Mouse (Mus musculus) heart, adult 18-20 months (tissue): ENCODE results near the gene Syt8. TPM values are rescaled to one million over a fixed set of nuclear protein-coding genes. Genes with fewer than 3 reads are reported as not detected.
"Not testable (repeated sequence)": the region's sequence is repeated elsewhere in the genome, so short reads cannot be mapped to it uniquely, and the experiment has no call there.

Experiments
- DNase-seq, 2 experiments: peaks; one replicate each; pipeline ENCODE4 v3.0.0; 2021 to 2022; ENCODE audit warnings: mixed read lengths in 1 of 2
- long read RNA-seq, 2 experiments: library from polyadenylated mRNA; stranded (forward); transcript quantifications; one replicate each; pipeline ENCODE4 v2.0.0; 2021
- total RNA-seq, 2 experiments: library from RNA; stranded (reverse); gene quantifications; 2 replicates each; pipeline ENCODE4 v1.2.3; 2021

Gene Syt8
- not detected for total RNA-seq
- long read RNA-seq, experiment 1 = 0 reads
- long read RNA-seq, experiment 2 = 0 reads

DNA sequence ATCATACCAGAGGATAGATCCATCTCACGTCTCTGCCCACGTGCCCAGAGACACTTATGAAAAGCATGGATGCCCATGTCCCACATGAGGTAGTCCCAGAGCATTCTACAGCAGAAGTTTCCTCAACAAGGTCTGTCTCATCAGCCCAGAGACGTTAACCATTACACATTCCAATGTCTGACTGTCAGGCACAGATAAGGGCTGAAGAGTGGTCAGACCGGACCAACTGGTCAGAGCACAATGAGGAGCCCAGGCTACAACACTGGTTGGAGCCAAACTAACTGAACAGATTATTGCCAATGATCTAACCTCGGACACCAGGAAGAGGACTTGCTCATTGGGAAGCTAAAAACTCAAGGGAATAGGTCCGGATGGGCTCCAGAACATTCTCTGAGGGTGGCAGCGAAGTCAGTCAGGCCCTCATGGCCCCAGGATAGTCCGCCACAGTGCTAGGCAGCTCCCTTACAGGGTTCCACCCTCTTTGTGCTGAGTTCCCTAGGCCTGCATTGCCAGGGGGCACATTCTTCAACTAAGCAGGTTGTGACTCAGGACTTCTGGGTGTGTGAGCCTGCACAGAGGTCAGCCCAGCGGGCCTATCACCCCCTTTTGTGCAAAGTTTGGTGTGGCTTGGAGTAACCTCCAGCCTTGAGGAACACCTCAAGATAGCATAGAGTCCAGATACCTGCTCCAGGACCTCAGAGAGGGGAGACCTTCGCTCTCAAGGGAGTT lies at the start of gene Syt8:
Gene Syt8 (plus strand): TSS at position 714 of the 729 bp plus-strand sequence.
- DNase-seq = no peak

- DNase-seq = no peak
Observed at GRCm38 (mm10) chr7:142385742-142386403, 48.8 kb upstream of the Syt8 start.

DNA sequence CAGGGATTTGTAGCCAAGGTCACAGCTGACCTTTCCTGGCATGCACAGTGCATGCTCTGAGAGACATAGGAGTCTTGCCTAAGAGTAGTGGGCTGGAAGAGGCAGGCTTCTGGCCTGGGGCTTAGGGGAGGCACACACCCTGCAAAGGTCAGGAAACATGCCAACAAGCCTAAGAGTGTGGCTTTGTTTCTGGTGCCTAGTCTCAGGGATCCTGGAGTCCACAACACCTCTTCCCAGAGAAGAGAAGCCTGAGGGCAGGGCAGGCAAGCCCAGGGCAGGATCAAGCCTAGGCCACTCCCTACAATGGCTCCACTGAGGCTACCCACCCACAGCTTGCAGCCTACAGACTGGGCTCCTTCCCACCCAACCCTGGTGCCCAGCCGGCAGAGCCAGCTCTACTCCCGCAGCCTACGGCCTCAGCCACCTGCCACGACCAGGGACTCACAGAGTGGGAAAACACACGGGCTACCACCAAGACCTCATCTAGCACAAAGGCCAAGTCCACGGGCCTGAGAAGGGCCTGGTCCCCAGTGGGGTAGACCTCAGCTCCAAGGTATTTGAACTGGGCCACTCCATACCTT lies 47.9 kb upstream of the Syt8 start:
- peak in 1 of 2 experiments; percentile 55 for DNase-seq

- DNase-seq = peak; percentile 98 to 99
Observed at GRCm38 (mm10) chr7:142387419-142388148, 47.1 kb upstream of the Syt8 start, which contains the start of gene Ctsd. Ctsd (minus strand) TSS chr7:142388038.

DNA sequence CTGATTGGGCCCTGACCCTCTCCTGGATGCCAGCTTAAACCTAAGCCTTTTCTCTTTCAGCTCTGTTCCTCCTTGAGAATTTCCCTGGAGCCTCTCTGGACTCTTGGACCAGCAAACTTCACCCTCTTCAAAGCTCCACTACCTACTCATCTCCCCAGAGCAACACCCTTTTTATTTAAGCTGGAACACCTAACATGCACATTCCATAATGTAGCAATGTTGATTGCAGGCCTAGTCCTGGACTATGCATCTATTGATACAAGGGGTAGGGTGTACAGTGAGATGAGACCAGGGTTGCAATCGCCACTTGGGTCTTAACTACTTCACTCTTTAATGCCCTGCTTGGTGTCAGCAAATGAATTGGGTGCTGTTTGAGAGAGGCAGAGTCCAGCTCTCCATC lies 46.5 kb upstream of the Syt8 start:
- no peak for DNase-seq

- no peak for DNase-seq
Observed at GRCm38 (mm10) chr7:142388740-142389139, 45.9 kb upstream of the Syt8 start.

- no peak for DNase-seq
Observed at GRCm38 (mm10) chr7:142389961-142390650, 44.5 kb upstream of the Syt8 start.

DNA sequence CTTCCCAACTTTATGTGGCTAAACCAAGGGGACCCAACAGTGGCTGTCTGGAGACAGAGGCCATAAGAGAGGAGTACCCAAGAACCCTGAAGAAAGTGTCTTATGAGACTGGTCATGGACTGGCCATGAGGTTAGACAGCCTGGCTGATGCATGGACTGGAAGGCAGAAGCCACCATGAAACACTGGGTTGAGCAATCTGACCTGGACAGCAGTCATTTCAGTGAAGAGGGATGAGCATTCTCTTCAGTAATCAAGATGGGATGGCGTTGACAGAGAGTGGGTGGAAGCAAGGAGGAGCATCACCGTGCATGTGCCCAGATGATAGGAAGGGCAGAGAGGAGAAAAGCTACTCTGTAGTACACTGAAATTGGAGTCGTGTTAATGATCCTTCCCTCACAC lies 43.5 kb upstream of the Syt8 start:
- no peak for DNase-seq

DNA sequence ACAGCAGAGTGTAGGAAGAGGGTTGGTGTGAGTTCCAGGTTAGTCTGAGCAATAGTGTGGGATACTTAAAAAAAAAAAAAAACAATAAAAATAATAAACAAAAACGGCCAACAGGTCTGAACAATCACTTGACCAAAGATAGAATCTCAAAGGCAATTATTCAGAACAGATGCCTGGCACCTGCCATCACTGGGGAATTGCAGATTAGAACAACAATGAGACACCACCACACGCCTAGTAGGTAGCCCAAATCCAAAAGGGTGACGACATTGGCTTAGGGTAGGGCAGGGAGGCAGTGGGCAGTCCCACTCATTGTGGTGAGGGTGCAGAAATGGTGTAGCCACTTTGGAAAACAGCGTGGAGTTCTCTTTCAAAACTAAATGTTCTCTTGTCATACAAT lies 43.0 kb upstream of the Syt8 start:
- DNase-seq = no peak

GRCm38 (mm10) chr7:142393191-142393590 lies 41.5 kb upstream of the Syt8 start:
- DNase-seq = peak in 1 of 2 experiments; percentile 48

- DNase-seq = peak; percentile 39 to 63
Observed at GRCm38 (mm10) chr7:142394261-142395190, 40.1 kb upstream of the Syt8 start.

DNA sequence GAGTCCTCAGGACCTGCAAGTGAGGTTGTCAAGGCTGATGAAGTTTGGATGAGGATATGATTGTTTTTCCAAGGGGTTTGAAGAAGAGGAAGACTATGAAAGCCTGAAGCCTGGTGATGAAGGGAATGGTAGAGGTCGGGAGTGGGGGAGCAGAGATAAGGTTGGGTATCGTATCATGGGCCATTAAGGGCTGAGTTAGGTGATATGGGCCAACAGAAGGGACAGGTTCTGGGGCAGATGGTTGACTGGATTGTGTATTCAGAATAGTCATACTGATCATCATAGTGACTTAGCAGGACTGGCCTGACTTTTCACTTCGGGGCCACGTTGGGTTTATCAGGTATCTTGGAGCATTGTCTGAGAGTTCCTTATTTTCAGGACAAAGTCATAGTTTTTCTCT lies 39.2 kb upstream of the Syt8 start:
- no peak for DNase-seq

GRCm38 (mm10) chr7:142396611-142397010 lies 38.0 kb upstream of the Syt8 start:
- no peak for DNase-seq

GRCm38 (mm10) chr7:142398052-142398451 lies 36.6 kb upstream of the Syt8 start:
- peak in 1 of 2 experiments; percentile 74 for DNase-seq

- DNase-seq = peak in 1 of 2 experiments; percentile 42
Observed at GRCm38 (mm10) chr7:142399250-142399649, 35.4 kb upstream of the Syt8 start.

DNA sequence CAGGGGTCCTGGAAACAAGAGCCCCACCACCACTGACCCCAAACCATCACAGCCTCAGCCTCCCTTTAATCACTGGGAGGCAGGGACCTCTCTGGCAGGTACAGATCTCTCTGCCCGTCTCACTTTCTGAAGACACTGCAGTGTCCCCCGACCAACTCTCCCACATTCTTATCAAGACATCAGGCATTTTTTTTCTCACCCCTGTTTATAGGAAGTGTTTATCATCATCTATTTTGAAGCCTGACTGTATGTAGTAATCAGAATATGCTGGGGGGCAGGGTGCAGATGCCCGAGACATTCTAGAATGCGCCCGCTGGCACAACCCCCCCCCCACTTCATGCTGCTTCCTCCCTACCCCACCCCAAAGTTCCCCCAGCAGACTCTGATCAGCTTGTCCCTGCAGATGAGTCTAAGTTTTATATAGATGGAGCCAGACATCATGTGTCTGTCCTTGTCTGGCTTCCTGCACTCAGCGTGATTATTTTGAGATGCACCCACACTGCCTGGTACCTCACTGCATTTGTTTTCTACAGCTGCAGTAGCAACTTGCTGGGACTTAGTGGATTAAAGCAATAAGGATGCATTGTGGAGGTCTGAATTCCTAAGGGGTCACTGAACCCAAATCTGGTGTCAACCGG lies 34.4 kb upstream of the Syt8 start:
- no peak for DNase-seq

DNA sequence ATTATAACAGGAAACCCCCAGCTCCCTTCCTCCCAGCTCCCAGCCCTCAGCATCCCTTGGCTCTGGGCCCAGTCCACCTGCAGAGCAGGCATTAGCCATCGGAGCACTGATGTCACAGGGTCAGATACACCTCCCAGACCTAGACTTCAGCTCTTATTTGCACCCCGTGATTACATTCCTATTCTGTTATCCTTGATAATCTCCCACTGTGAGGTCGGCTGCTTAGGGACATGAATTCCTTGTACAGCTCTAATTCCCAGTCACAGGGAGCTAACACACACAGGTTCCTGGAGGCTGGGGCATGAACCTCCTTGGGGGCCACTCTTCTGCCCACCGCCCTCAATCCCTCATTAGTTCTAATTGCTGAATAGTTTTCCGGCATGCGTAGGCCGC lies 33.9 kb upstream of the Syt8 start:
- DNase-seq = peak in 1 of 2 experiments; percentile 38

GRCm38 (mm10) chr7:142403591-142403990 lies 31.1 kb upstream of the Syt8 start:
- no peak for DNase-seq

GRCm38 (mm10) chr7:142405134-142405533 lies 29.5 kb upstream of the Syt8 start:
- DNase-seq = not testable (repeated sequence)

DNA sequence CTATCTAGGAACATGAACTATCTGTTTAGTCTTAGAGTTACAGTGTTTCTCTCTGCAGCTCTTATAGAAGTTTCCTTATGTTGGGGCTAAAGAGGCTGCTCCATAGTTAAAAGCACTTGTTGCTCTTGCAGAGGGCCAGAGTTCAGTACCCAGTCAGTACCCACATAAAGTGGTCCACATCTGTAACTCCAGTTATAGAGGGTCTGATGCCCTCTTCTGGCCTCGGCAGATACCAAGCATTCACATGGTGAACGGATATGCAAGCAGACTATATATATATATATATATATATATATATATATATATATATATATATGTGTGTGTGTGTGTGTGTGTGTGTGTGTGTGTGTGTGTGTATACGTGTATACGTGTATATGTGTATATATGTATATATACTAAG lies 26.7 kb upstream of the Syt8 start:
- DNase-seq = no peak
